Mouse (Mus musculus): ENCODE measurements around the gene 1810055G02Rik. TPM values are rescaled to one million over a fixed set of nuclear protein-coding genes. Genes with fewer than 3 reads are reported as not detected.
A peak's percentile ranks its signal among the peaks of the same experiment; 100 is the strongest.

Gene 1810055G02Rik
- 1 to 10 TPM; 7.4 to 8.4 TPM for total RNA-seq (2021)
- long read RNA-seq, experiment 1, transcript 1810055G02Rik-201 (4 exons, 1,882 nt) = major isoform, 7 of 14 reads
- long read RNA-seq, experiment 1, partial matches to known transcripts = 2 of 14 reads
- long read RNA-seq, experiment 1, other reads (novel, unspliced or antisense) = 0 of 14 reads
- long read RNA-seq, experiment 2, transcript 1810055G02Rik-201 (4 exons, 1,882 nt) = major isoform, 7 of 9 reads
- long read RNA-seq, experiment 2, partial matches to known transcripts = 0 of 9 reads
- long read RNA-seq, experiment 2, other reads (novel, unspliced or antisense) = 0 of 9 reads

DNA sequence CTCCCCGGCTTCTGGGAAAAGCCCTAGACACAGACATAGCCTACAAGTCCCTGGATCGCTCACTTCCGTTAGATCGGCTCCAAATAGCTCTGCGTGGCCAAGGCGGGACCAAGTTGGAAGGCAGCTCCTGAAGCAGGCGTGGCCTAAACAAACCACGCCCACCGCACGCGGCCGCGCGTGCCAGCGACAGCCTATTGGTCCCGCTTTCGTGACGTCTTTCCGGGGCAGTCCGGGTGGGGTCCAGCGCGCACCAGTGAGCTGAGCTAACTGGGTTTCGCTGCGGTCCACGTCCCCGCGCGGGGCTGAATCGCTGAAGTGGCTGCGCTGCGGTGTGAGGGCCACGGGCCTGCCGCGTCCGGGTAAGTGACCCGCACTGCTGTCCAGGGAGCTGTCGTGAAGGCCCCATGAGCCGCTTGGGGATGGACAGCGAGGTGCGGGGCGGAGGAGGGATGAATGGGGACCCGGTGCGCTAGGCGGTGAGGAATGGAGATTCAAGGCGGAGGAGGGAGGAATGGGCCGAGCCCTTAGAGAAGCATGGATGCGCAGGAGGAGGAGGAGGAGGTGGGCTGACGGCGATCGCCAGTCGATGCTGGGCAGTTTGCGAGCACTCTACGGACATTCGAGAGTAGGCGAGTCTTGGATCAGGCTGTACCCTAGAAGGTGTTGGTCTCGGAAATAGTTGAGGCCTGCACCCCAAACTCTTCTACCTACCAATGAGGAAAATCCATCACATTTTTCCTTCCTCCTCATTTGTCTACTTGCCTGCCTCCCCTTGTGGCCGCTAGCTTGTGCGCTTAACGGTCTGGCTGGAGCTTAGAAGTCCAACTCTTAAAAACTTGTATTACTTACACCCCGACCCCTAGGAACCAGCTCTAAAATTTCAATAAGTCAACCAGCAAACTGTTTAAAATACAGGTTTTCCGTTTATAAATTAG, at the start of gene 1810055G02Rik:
TSS of gene 1810055G02Rik (plus strand) at position 216 of the 935 bp plus-strand sequence.
- DNase-seq (ENCODE audit: low spot score) = peak; percentile 98

DNA sequence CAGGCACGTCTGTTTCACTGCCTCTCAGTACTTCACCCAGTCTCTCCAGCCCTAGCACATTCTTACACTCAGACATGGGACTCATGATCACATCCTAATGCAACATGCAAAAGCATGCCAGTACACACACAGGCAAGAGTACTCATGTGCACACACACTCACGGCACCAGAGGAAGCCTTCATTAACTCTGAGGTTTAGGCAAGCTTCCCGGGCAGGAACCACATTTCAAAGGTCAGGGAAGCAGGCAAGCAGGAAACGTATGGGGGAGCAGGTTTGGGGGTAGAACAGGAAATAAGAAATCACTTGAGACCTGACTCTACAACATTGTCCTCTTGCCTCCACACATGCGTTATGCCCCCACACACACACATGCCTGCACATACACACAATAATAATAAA, 42.6 kb upstream of the 1810055G02Rik start:
- DNase-seq (ENCODE audit: low spot score) = no peak

DNA sequence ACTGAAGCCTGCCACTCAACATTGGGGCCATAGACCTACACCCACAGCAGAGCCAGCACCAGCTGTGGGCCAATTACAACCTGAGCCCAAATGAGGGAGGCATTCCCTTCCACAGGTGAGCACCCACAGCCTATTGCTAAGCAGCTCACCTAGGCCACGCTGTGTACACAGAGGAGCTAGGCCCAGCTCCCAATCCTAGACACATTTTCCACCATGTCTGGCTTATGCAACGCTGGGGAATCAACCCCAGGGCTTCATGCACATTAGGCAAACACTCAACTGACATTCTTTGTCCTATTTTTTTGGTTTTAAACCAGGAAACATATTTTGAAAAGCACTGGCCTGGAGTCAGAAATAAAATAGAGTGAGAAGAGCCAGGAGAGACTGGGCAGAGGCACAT, 41.5 kb upstream of the 1810055G02Rik start:
- no peak for DNase-seq (ENCODE audit: low spot score)

DNA sequence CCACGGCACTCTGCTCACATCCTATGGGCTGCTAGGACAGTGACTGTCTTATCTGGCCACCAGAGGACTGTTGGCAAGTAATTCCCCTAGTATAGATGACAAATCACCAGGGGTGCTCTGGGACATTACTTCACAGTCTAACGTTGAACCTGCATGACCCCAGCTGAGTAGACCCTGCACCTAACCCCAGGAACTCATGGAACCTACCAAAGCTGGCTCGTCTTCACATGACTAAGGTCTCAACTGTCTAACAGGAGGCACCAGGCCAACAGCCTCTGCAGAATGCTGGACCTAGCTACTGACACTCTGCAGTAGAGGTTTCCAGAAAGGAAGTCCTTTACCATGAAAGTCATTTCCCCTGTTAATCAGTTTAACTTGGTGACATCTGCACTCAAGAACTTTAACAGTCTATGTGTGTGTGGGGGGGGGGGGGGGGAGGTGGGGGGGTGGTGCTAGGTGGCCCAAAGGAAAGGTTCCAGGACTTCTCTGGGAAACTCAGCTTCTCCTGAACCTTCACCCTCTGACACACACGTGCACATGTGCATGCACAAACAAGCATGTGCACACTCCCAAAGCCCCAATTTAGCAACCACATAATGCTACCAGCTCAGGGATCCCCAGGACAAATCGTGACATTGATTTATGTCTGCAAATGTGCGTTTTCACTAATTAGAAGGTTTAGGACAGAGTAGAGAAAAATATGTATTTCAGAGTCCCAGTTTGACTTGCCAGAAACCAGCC, 40.8 kb upstream of the 1810055G02Rik start:
- peak; percentile 52 for DNase-seq (ENCODE audit: low spot score)

DNA sequence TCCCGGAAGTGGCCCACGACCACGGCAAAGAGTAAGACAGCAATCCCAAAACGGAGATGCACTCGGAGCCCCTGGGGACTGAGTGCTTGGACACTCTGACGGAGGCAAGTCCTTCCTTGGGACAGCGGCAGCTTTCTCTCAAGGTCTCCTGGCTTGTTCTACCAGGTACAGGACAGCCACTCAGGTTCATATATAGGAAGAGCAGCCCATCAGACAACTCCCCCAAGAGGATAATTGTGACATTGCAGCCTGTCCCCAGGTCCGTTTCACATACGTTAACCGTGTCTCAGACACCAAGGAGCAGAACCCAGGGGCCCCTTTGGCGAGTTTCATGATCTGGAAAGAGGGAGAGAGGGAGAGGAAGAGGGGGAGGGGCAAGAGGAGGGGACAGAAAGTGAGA, 40.1 kb upstream of the 1810055G02Rik start:
- DNase-seq (ENCODE audit: low spot score) = no peak

DNA sequence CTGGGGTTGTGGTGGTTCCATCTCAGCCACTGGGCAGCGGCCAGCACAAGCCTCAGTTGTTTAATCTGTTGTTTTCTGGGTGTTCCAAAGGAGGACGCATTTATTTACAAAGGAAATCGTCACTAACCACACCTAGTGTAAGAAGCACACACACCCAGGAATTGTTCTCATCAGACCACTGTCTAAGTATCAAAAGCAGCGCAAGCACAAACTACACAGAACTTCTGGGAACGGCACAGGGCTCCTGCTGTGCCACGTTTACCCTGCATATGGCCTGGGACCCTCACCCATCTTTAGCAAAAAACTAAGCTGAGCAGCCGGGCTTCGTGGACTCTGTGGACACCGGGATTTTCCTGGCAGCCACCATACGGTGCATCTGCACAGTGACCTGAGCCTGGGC, 39.5 kb upstream of the 1810055G02Rik start:
- no peak for DNase-seq (ENCODE audit: low spot score)

DNA sequence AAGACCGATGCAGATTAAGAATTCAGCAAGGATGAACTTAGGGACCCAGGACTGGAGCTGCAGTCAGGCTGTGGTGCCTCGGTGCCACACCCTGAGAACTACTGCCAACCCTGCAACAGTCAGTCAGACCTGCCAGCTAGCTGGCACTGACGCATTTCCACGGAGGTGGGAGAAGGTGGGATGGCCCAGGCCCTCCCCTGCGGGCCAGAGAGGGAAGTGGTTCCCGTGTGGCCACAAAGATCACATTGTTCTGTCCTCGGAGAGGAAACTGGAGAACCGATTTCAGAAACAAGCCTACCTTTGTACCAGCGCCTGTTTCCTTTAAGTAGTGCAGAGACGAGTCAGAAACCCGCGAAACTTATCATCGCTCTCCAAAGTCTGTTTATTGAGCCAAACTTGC, 39.0 kb upstream of the 1810055G02Rik start:
- DNase-seq (ENCODE audit: low spot score) = no peak

DNA sequence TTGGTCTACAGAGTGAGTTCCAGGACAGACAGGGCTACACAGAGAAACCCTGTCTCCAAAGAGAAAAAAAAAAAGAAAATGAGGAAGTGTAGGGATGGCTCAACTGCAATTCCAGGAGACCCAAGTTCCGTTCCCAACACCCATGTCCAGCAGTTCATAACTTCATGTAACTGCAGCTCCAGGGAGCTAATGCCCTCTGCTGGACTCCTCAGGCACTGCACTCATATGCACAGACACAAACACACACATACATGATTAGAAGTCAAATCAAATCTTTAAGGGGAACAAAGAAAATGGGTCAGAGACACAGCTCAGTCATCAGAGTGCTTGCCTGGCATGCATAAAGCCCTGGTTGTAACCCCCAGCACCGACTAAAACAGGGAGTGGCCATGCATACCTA, 34.9 kb upstream of the 1810055G02Rik start:
- no peak for DNase-seq (ENCODE audit: low spot score)

DNA sequence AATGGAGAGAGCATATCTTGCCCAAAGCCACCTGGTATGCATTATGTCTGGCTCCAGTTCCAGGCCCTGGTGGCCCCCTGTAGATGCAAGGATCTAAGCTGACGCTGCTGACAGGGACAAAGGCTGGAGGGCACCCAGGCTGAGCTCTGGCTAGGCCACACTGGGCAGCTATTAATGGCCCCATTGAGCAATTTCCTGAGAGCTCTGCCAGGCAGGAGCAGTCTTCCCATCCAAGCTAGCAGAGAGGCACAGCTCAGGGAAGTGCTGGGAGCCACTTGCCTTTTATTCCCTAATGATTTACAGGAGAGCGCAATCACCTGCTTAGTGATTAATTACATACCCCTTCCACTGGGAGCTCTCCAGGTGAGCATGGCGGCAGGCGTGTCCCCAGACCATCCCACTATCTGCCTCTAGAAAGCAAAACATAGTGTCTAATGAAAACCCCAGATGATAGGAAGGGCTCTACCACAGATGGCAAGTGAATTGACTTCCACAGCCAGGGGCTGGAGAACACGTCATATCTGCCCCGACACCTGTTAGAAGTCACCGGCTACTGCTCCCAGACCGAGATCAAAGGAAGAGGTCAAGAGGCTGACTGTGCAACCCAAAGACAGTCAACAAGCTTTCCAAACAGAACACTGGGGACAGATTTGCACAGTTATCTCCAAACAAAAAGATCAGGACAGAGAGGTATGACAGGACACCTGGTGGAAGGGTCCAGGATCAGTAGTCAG, 33.8 kb upstream of the 1810055G02Rik start:
- peak; percentile 79 for DNase-seq (ENCODE audit: low spot score)

DNA sequence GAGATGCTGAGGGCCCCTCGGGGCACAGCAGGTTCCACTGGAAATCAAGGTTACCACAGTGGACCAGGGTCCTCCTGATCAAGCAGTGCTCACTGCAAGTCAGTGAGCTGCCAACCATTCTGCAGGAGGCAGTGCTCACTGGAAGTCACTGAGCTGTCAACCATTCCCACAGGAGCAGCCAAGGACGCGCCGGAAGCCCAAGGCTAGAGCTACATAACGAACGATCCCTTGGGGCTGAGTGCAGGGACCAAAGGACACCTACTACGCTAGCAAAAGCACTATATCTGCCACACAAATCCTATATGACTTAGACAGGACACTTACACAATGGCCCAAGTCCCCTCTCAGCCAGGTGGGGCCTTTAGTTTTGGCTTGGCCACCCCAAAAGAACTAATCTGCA, 27.4 kb upstream of the 1810055G02Rik start:
- no peak for DNase-seq (ENCODE audit: low spot score)

DNA sequence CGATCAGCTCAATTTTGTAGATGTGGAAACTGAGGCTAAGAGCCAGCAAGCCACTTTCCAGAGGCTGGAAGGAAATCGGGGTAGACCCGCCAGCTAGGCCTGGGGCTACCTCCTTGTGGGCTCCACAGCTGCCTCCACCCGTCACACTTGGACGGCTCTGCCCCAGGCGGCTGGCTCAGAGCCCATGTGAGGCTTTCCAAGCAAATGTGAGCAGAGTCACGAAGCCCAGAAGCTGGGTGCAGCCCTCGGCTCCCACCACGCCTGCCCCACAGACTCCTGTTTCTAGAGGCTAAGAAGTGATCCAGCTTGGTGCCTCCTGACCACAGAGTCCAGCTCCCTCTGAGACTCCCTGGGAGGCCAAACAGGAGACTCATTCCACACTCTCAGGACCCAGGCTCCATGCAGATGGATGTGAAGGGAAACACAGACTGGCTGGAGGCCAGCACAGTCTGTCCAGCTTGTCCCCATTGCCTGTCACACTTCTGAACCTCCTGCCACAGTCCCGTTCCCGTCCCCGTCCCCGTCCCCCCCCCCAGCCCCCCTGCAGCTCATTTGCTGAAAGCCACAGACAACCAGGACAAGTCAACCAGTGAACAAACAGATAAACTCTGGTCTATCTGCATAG, 26.7 kb upstream of the 1810055G02Rik start:
- peak; percentile 93 for DNase-seq (ENCODE audit: low spot score)

DNA sequence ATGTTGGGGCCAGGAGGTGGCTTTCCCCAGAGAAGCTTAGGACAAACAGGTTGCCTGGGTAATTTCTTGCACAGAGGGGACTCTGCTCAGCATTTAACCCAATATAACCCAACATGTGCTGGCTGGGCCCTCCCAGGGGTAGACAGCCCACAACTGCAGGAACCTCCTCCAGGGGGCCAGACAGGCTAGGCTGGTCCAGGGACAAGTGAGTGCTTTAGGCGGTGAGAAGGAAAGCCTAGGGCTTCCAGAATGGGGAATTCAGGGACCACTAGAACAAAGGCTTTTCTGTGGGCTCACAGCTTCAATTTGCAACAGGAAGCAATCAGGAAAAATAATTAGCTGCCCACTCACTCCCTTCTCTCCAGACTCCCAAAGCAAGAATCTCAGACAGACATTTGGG, 23.7 kb upstream of the 1810055G02Rik start:
- DNase-seq (ENCODE audit: low spot score) = no peak

DNA sequence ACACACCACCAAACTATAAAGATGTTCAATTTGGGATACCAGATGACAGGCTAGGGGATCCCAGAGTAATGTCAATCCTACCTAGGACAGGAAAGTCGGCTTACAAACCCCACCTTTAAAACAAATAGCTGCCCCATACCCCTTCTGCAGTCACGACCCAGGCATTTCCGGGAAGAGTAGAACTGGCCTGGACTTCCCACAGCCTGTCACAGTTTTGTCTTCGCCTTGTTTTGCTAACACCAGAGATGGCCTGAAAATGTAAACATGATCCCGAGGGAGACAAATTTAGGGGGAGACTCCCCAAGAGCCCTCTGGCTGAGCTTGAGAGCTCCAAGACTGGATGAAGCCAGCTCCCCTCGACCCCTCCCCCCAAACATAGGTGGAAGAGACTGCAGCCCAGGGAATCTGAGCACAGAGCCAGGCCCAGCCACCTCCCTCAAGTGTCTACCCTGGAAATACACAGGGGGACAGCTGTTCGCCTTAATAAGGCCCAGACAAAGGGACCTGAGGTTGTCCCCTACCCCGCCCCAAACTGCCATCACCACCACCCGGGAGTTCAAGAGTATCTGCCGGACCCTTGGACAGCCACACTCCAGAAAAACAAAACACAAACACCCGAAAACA, 23.0 kb upstream of the 1810055G02Rik start:
- DNase-seq (ENCODE audit: low spot score) = no peak

DNA sequence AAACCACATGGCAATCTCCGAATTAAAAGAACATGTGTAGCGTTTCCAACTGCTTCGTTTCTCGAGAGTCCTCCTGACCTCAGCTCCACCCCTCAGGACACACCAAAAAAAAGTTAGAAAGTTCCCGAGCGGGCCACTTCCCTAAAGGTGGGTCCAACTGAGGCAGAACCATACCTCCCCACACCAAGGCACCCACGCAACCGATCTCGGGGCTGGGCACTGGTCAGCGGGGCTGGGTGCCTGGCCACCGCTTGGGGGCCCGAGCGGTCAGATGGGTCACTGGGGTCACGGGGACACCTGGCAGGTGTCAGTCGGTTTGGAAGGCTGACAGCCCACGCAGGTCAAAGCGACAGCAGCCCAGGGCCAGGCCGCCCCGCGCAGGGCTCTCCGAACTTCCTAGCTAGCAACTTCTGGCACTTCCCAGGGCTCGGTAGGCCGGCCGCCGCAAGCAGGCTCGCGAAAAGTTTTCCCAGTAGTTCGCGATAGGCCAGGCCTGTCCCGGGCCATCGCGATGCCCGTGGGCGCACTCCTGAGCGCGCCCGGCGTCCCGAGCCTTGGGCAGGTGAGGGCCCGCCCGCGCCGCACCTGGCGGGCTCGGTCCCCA, 22.4 kb upstream of the 1810055G02Rik start:
- DNase-seq (ENCODE audit: low spot score) = no peak

DNA sequence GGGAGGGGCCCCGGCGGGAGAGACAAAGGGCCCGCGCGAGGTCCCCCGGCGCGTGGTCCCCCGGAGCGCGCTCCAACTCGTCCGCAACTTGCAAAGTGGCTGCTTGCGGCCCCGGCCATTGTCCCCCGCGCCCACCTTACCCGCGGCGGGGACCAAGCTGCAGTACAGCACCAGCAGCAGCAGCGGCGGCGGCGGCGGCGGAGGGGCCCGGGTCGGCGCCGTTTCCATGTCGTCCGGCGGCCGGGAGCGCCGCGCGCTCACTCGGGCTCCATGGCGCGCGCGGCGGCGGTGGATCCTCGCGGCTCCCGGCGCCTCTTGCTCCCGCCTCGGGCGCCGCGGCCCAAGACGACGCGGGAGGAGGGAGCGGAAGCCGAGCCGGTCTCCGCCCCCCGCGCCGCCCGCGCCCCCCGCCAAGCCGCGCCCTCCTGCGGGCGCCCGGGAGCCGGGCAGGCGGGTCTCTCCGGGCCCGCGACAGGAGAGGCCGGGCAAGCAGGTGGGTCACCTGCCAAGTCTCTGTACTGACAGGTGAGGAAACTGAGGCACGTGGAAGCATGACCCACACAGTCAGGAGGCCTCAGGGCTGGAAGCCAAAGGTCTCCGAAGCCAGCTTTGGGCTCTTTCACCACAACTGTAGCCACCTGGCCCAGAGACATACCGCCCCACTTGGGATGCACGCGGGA, 21.7 kb upstream of the 1810055G02Rik start, which contains the start of gene Lrp5:
TSS of gene Lrp5 (minus strand) at position 350 of the 680 bp plus-strand sequence.
- peak; percentile 46 for DNase-seq (ENCODE audit: low spot score)

DNA sequence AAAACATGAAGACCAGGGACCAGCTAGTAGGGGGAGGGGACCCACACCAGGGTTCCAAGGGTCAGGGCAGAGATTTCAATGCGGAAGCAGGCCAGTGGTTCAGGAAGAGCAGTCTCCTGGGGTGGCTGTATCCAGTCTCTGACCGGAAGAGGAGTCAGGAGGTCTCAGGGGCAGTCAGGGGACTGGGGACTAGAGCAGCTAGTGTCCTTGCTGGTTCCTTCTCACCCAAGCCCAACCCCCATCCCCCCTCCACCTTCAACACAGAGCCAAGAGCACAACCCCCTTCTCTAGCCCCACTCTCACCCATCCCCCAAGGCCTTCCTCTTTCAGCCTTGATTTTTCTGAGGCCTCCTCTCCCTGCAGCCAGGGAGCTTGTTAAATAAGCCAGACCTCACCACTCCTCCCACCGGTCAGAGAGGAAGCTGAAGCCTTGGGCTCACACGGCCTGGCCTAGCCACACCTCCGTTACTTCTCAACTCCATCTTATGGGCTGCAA, 20.4 kb upstream of the 1810055G02Rik start:
- no peak for DNase-seq (ENCODE audit: low spot score)

DNA sequence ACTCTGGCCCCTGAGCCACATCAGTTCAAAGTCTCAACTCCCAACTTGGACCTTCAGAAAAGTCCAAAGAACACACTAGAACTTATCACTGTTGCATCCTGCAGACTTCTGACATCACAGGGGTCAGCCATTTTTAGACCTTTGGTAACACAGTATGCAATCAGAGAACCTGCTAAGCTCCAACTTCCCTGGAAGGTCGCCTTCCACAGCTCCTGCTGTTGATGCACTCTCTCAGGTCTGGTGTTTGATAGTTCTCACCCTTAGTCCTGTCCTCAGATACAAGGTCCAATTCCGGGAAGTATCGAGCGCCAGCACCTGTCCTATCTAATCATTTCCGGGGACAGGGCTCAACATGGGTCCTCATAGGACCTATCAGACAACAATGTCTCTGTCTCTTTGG, 16.8 kb upstream of the 1810055G02Rik start:
- DNase-seq (ENCODE audit: low spot score) = peak; percentile 63

DNA sequence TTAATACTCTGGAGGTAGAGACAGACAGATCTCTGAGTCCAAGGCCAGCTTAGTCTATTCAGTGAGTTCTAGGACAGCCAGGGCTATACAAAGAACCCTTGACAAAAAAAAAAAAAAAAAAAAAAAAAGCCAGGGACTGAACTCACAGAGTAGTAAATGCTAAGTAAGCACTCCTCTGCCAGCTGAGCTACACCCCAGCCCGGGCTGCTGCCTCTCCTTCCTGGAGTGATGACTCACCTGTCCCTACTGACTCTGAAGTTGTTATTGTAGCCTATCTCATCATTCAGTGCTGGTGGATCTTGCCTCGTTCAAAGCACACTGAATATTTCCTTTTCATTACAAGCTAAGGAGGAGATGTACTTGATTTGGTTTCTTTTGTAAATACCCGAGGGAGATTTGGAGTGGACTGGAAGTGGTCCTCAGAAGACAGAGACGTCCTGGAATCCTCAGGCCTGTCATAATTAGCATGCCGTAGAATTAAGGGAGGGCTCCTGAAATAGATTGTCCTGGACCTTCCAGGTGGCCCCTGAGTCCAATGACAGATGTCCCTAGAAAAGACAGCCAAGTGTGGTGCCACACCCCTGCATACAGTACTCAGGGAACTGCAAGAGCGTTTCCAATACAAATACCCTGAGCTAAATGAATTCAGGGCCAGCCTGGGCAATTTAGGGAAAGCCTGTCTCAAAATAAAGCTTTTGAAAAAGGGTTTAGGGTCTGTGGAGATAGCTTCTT, 15.5 kb upstream of the 1810055G02Rik start:
- DNase-seq (ENCODE audit: low spot score) = no peak

Data from gastrocnemius, adult 18-20 months (tissue).